Mouse (Mus musculus) embryo, embryonic 10.5 days (tissue): ENCODE measurements around the gene Olfr521.
"Not testable (repeated sequence)": the region's sequence is repeated elsewhere in the genome, so short reads cannot be mapped to it uniquely, and the experiment has no call there.

Source experiments
- DNase-seq: peaks from one replicate; pipeline ENCODE4 v3.0.0-alpha.2; 2015; ENCODE audit warnings: low spot score

Gene Olfr521

GRCm38 (mm10) chr7:99763207-99763606 lies at the start of gene Olfr521:
Gene Olfr521 (plus strand): TSS chr7:99763507.
- no peak for DNase-seq

- no peak for DNase-seq
Observed at GRCm38 (mm10) chr7:99716536-99716935, 46.8 kb upstream of the Olfr521 start.

GRCm38 (mm10) chr7:99729973-99730372 lies 33.3 kb upstream of the Olfr521 start, which contains the start of gene Olfr520:
Gene Olfr520 (plus strand): TSS chr7:99730273.
- no peak for DNase-seq

- DNase-seq = no peak
Observed at GRCm38 (mm10) chr7:99734612-99735011, 28.7 kb upstream of the Olfr521 start.

- DNase-seq = not testable (repeated sequence)
Observed at GRCm38 (mm10) chr7:99735491-99735890, 27.8 kb upstream of the Olfr521 start.

- no peak for DNase-seq
Observed at GRCm38 (mm10) chr7:99739276-99739675, 24.0 kb upstream of the Olfr521 start.

GRCm38 (mm10) chr7:99781385-99781784 lies 18.1 kb downstream of the Olfr521 start:
- no peak for DNase-seq

- DNase-seq = no peak
Observed at GRCm38 (mm10) chr7:99781916-99782315, 18.6 kb downstream of the Olfr521 start.

- no peak for DNase-seq
Observed at GRCm38 (mm10) chr7:99783421-99783820, 20.1 kb downstream of the Olfr521 start.

- DNase-seq = no peak
Observed at GRCm38 (mm10) chr7:99785553-99785952, 22.2 kb downstream of the Olfr521 start.

- no peak for DNase-seq
Observed at GRCm38 (mm10) chr7:99786774-99787173, 23.5 kb downstream of the Olfr521 start.

GRCm38 (mm10) chr7:99787935-99788334 lies 24.6 kb downstream of the Olfr521 start:
- DNase-seq = no peak

- peak; percentile 33 for DNase-seq
Observed at GRCm38 (mm10) chr7:99788563-99788962, 25.3 kb downstream of the Olfr521 start.

GRCm38 (mm10) chr7:99790816-99791215 lies 27.5 kb downstream of the Olfr521 start:
- no peak for DNase-seq

GRCm38 (mm10) chr7:99794096-99794495 lies 30.8 kb downstream of the Olfr521 start:
- DNase-seq = no peak

GRCm38 (mm10) chr7:99795192-99795981 lies 32.1 kb downstream of the Olfr521 start:
- peak; percentile 61 for DNase-seq

GRCm38 (mm10) chr7:99796471-99796870 lies 33.2 kb downstream of the Olfr521 start:
- no peak for DNase-seq

GRCm38 (mm10) chr7:99797261-99797660 lies 34.0 kb downstream of the Olfr521 start:
- no peak for DNase-seq

GRCm38 (mm10) chr7:99797911-99798647 lies 34.8 kb downstream of the Olfr521 start:
- DNase-seq = peak; percentile 93

GRCm38 (mm10) chr7:99799118-99799517 lies 35.8 kb downstream of the Olfr521 start:
- no peak for DNase-seq

GRCm38 (mm10) chr7:99803535-99803934 lies 40.2 kb downstream of the Olfr521 start:
- DNase-seq = no peak

GRCm38 (mm10) chr7:99804033-99804432 lies 40.7 kb downstream of the Olfr521 start:
- not testable (repeated sequence) for DNase-seq

GRCm38 (mm10) chr7:99805340-99805739 lies 42.0 kb downstream of the Olfr521 start:
- DNase-seq = no peak
